Mouse (Mus musculus) embryonic fibroblast, embryonic 13.5 days (primary cell): ENCODE measurements around the gene Usp50.

Experiments used
- CTCF ChIP-seq: IDR thresholded peaks from 2 replicates; pipeline ENCODE4 v1.5.1; 2011; ENCODE audit warnings: mild to moderate bottlenecking, control low read depth, low read length, moderate library complexity, borderline replicate concordance; ENCODE audit not compliant: insufficient read depth
- POLR2A ChIP-seq: IDR thresholded peaks from 2 replicates; pipeline ENCODE4 v1.6.1; 2011; ENCODE audit warnings: low read depth, mild to moderate bottlenecking, control low read depth, low read length, moderate library complexity

DNA sequence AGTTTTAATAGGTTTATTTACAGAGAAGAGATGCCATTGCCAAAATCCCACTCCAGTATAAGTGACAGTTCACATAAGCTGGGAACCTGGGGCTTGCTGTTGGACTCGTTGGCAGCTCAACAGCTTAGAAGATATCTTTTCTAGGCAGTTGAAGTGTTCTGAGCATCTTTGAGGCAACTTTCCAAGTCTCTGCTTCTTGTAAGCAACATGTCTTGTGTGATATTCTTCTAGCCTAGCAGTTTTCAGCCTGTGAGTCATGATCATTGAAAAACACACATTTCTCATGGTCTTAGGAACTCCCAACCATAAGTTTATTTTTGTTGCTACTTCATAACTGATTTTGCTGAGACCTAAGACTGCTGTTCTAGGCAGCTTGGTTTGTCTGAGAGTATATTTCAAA lies 100.3 kb downstream of the Usp50 start:
- no peak for TF ChIP-seq CTCF
- no peak for TF ChIP-seq POLR2A
